Mouse (Mus musculus) intestine, embryonic 16.5 days (tissue): ENCODE measurements at regions not wholly inside any gene's neighbourhood (a gene's known extent, or its start where the extent isn't known, plus 50 kb on each side); places are given as distances from the start of the nearest gene placed in this dataset.

Experiments used
- ATAC-seq: fragments of 200-750 bp; cut with Nextera tagmentation; 2 replicates; pipeline ENCODE4 v1.8.0; 2017; ENCODE audit warnings: moderate TSS enrichment, moderate library complexity
- H3K27ac ChIP-seq: fragments of 300-500 bp; sonication (generic); 2 replicates; pipeline ENCODE4 v1.5.1; 2014; ENCODE audit warnings: mild to moderate bottlenecking, low read length
- H3K27me3 ChIP-seq: fragments of 300-500 bp; sonication (generic); replicated peaks from 2 replicates; pipeline ENCODE4 v1.6.1; 2014; ENCODE audit warnings: low read length, control low read depth, mixed read lengths; ENCODE audit not compliant: control insufficient read depth, insufficient read depth
- H3K36me3 ChIP-seq: fragments of 300-500 bp; sonication (generic); 2 replicates; pipeline ENCODE4 v1.6.1; 2014; ENCODE audit warnings: low read length, control low read depth; ENCODE audit not compliant: control insufficient read depth, insufficient read depth
- H3K4me1 ChIP-seq: fragments of 300-500 bp; sonication (generic); 2 replicates; pipeline ENCODE4 v1.6.1; 2014; ENCODE audit warnings: low read length, control low read depth, mixed read lengths; ENCODE audit not compliant: control insufficient read depth, insufficient read depth
- H3K4me2 ChIP-seq: fragments of 300-500 bp; sonication (generic); 2 replicates; pipeline ENCODE4 v1.6.1; 2014; ENCODE audit warnings: low read depth, low read length, control low read depth
- H3K4me3 ChIP-seq: fragments of 300-500 bp; sonication (generic); 2 replicates; pipeline ENCODE4 v1.5.1; 2014; ENCODE audit warnings: mild to moderate bottlenecking, low read length
- H3K9ac ChIP-seq: fragments of 300-500 bp; sonication (generic); 2 replicates; pipeline ENCODE4 v1.6.1; 2014; ENCODE audit warnings: low read depth, low read length
- H3K9me3 ChIP-seq: fragments of 300-500 bp; sonication (generic); 2 replicates; pipeline ENCODE4 v1.6.1; 2016; ENCODE audit warnings: low read length, control low read depth; ENCODE audit not compliant: control insufficient read depth
- WGBS: fragments of 180-500 bp; shearing (Covaris S2); extraction: QIAGEN DNeasy Blood & Tissue Kit; methylation state at CpG from one replicate; pipeline ENCODE4 v1.1.7; 2014; 5-methylcytosine and 5-hydroxymethylcytosine counted together

DNA sequence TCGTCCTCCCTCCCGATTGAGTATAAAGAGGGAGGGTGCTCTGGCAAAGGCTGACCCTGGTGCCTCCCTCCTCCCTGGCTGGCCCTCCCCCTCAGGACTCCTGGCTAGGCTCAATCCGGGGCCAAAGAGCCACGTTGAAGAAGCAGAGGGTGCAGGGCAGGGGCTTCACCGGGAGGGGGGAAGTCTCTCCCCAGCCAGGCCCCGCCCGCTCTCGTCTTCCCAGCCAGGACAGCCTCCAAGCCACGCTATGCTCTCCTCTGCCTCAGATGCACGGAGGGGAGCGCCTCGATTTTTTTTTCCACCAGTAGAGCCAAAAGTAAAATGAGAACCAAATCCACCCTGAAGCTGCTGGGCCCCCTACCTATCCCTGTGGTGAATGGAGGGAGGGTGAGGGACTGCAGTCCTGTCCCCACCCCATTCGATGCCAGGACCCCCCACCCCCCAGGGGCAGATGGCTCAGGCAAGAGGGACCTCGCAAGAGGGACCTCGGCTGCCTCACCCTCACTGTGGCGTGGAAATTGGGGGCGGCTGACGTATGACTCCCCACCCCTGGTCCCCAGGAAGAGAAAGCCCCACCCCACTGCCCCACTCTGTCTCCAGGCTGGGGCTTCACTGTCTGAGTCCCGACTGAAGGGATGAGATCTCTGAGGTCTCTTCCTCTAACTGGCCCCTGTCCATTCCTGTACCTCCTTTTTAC, 53.2 kb upstream of the Col1a1 start:
- Histone ChIP-seq H3K36me3 (no peaks in the 10 kb centered on the region), H3K27ac (peak overlapping the region; percentile 97), H3K27me3 (peaks cover 7% of the 10 kb centered on the region; the same call in 1 of the 2 replicates), H3K9me3 (no peaks in the 10 kb centered on the region), H3K9ac (peak overlapping the region; percentile 58), H3K4me3 (peak overlapping the region; percentile 12; the same call in 1 of the 2 replicates), H3K4me1 (peaks cover 26% of the 10 kb centered on the region), H3K4me2 (peak overlapping the region; percentile 34; the same call in 1 of the 2 replicates)
- WGBS: 4% methylated on average over 19 of the region's 19 CpGs
- peak; percentile 80 for ATAC-seq

- Histone ChIP-seq H3K36me3 (no peaks in the 10 kb centered on the region), H3K9me3 (no peaks in the 10 kb centered on the region), H3K9ac (peak overlapping the region; percentile 60), H3K27ac (peak overlapping the region; percentile 97), H3K4me3 (peak overlapping the region; percentile 20; the same call in 1 of the 2 replicates), H3K27me3 (peaks cover 7% of the 10 kb centered on the region; the same call in 1 of the 2 replicates), H3K4me2 (peak overlapping the region; percentile 44), H3K4me1 (peaks cover 29% of the 10 kb centered on the region)
- WGBS: 18% methylated on average over 9 of the region's 9 CpGs
- ATAC-seq: peak; percentile 88
Measured at GRCm38 (mm10) chr11:94881982-94882686, 53.9 kb upstream of the Col1a1 start.

- WGBS: 5% methylated on average over 27 of the region's 27 CpGs
- H3K9ac ChIP-seq: peak overlapping the region; percentile 60
- H3K36me3 ChIP-seq: no peaks in the 10 kb centered on the region
- peaks cover 7% of the 10 kb centered on the region; the same call in 1 of the 2 replicates for H3K27me3 ChIP-seq
- peak overlapping the region; percentile 20 for H3K4me3 ChIP-seq
- H3K27ac ChIP-seq: peak overlapping the region; percentile 97
- no peaks in the 10 kb centered on the region for H3K9me3 ChIP-seq
- H3K4me1 ChIP-seq: peaks cover 32% of the 10 kb centered on the region
- H3K4me2 ChIP-seq: peak overlapping the region; percentile 44
- ATAC-seq: no peak
Measured at GRCm38 (mm10) chr11:94880896-94881840, 54.9 kb upstream of the Col1a1 start.

DNA sequence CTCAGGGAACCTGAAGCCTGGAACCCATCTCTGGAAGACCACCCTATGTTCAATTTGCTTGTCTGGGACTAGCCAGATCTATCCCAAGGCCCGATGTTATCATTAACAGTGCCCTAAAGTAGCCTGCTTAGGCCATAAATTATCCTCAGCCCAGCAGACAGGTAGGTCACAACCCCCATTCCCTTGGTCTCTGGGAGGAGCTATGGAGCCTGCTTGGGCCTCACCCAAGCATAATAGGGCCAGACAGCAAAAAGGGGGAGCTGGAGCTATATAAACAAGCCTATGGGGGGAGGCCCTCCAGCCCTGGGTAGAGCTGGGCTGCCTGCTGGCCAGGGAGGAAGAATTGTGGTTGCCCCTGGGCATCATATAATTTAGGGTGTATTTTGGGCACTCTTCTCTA, 59.3 kb upstream of the Col1a1 start:
- WGBS: 11% methylated on average over 1 of the region's 1 CpGs
- no peak overlapping the region for H3K4me2 ChIP-seq
- no peaks in the 10 kb centered on the region for H3K36me3 ChIP-seq
- no peak for ATAC-seq
- no peak overlapping the region for H3K27ac ChIP-seq
- no peak overlapping the region for H3K4me3 ChIP-seq
- H3K27me3 ChIP-seq: 0 out of 2 replicates have a peak, but pooled peaks cover 4% of the 10 kb centered on the region
- no peaks in the 10 kb centered on the region for H3K9me3 ChIP-seq
- no peak overlapping the region for H3K9ac ChIP-seq
- peaks cover 39% of the 10 kb centered on the region for H3K4me1 ChIP-seq

DNA sequence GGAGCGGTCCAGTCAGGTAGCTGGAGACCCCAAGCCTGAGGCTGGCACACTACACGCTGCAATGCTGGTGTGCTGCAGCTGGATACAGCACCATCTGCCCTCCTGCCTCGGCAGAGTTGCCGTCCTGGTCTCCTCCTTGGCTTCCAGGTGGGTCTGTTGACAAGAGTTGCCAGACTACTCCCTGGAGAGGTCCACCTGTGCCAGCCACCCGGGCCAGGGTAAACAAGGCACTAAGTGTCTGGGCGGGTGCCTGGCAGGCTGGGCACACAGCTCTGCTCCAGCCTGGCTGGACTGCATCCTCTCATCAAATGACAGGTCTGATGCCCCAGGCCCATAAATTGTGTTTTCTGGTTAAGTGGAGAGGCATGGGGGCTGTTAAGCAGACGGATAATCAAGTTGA, 61.0 kb upstream of the Col1a1 start:
- H3K9ac ChIP-seq: no peak overlapping the region
- 52% methylated on average over 7 of the region's 7 CpGs for WGBS
- ATAC-seq: no peak
- peaks cover 29% of the 10 kb centered on the region for H3K4me1 ChIP-seq
- H3K4me2 ChIP-seq: no peak overlapping the region
- H3K4me3 ChIP-seq: no peak overlapping the region
- H3K27ac ChIP-seq: peak overlapping the region; percentile 37
- no peaks in the 10 kb centered on the region for H3K36me3 ChIP-seq
- H3K9me3 ChIP-seq: no peaks in the 10 kb centered on the region
- no peaks in the 10 kb centered on the region for H3K27me3 ChIP-seq

GRCm38 (mm10) chr11:94874155-94874561, 61.9 kb upstream of the Col1a1 start:
- peak overlapping the region; percentile 30 for H3K4me3 ChIP-seq
- H3K27ac ChIP-seq: peak overlapping the region; percentile 96
- WGBS: 16% methylated on average over 7 of the region's 7 CpGs
- H3K4me2 ChIP-seq: peak overlapping the region; percentile 51
- peak; percentile 54 for ATAC-seq
- H3K9me3 ChIP-seq: no peaks in the 10 kb centered on the region
- H3K4me1 ChIP-seq: peaks cover 29% of the 10 kb centered on the region
- H3K9ac ChIP-seq: peak overlapping the region; percentile 51
- no peaks in the 10 kb centered on the region for H3K27me3 ChIP-seq
- H3K36me3 ChIP-seq: no peaks in the 10 kb centered on the region

GRCm38 (mm10) chr11:94873693-94874092, 62.3 kb upstream of the Col1a1 start:
- H3K36me3 ChIP-seq: no peaks in the 10 kb centered on the region
- H3K4me2 ChIP-seq: peak overlapping the region; percentile 51
- H3K27me3 ChIP-seq: no peaks in the 10 kb centered on the region
- WGBS: 10% methylated on average over 7 of the region's 7 CpGs
- peak overlapping the region; percentile 30 for H3K4me3 ChIP-seq
- peak overlapping the region; percentile 96 for H3K27ac ChIP-seq
- H3K9me3 ChIP-seq: no peaks in the 10 kb centered on the region
- peaks cover 29% of the 10 kb centered on the region for H3K4me1 ChIP-seq
- peak overlapping the region; percentile 51 for H3K9ac ChIP-seq
- ATAC-seq: 0 out of 2 replicates have a peak, but pooled peaks have one; percentile 14

DNA sequence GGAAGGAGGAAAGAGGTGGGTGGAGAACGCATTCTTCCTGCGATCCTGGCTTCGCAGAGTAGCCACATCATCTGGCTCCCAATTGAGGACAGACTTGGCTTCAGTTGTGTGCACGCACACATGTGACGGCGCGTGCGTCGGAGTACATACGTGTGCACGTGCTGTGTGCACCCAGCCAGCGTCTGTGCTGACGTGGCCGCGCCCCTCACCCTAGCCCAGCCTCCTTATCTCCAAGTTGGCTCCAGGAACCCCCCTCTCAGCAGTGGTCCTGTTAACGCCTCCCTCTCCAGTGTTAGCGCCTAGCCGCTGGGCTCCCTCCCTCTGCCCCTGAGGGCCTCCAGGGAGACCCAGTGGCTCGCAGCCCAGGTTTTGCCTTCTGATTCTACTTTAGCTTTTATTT, 63.1 kb upstream of the Col1a1 start:
- H3K9ac ChIP-seq: peak overlapping the region; percentile 51
- peak overlapping the region; percentile 51 for H3K4me2 ChIP-seq
- peak overlapping the region; percentile 30 for H3K4me3 ChIP-seq

More for the DNA sequence above, 63.1 kb upstream of the Col1a1 start:
- Histone ChIP-seq H3K27me3 (no peaks in the 10 kb centered on the region), H3K27ac (peak overlapping the region; percentile 96), H3K9me3 (no peaks in the 10 kb centered on the region), H3K36me3 (no peaks in the 10 kb centered on the region), H3K4me1 (peaks cover 29% of the 10 kb centered on the region)
- WGBS: 4% methylated on average over 19 of the region's 19 CpGs
- ATAC-seq: peak; percentile 75
